Mouse (Mus musculus) bone marrow macrophage, adult 2 months (primary cell): ENCODE results near the gene Cfap221. TPM values are rescaled to one million over a fixed set of nuclear protein-coding genes. Genes with fewer than 3 reads are reported as not detected.

ENCODE experiments used
- H3K27ac ChIP-seq: 2 replicates; pipeline ENCODE4 v1.5.1; 2012; ENCODE audit warnings: low read depth, low read length; ENCODE audit not compliant: insufficient read depth
- H3K4me1 ChIP-seq: 2 replicates; pipeline ENCODE4 v1.6.1; 2012; ENCODE audit warnings: low read length; ENCODE audit not compliant: control insufficient read depth, insufficient read depth
- H3K4me3 ChIP-seq: 2 replicates; pipeline ENCODE4 v1.5.1; 2012; ENCODE audit warnings: mild to moderate bottlenecking, low read length, moderate library complexity; ENCODE audit not compliant: insufficient read depth
- CTCF ChIP-seq: IDR thresholded peaks from 2 replicates; pipeline ENCODE4 v1.5.1; 2012; ENCODE audit warnings: low read depth, mild to moderate bottlenecking, low read length, moderate library complexity
- POLR2A ChIP-seq: IDR thresholded peaks from 2 replicates; pipeline ENCODE4 v1.6.1; 2012; ENCODE audit warnings: mild to moderate bottlenecking, low read depth, low read length, borderline replicate concordance
- polyA plus RNA-seq: library from polyadenylated mRNA; stranded (reverse); fragments of >200 nt; gene quantifications from 2 replicates; pipeline ENCODE4 v1.2.4, GENCODE M21; 2012; ENCODE audit not compliant: missing spikeins, insufficient read depth, insufficient read length

The Cfap221 gene
- polyA plus RNA-seq, 1 experiment = not detected

GRCm38 (mm10) chr1:119912953-119913814 is 83.8 kb downstream of the Cfap221 start, which contains the start of gene Tmem177:
TSS of gene Tmem177 (minus strand) at chr1:119913208.
- peak; percentile 69; the same call in 1 of the 2 replicates for TF ChIP-seq POLR2A
- no peak for TF ChIP-seq CTCF
- Histone ChIP-seq H3K4me1 (peaks cover 14% of the 10 kb centered on the region), H3K4me3 (peak within 1 kb of the TSS; percentile 89), H3K27ac (peak within 1 kb of the TSS; percentile 44)

DNA sequence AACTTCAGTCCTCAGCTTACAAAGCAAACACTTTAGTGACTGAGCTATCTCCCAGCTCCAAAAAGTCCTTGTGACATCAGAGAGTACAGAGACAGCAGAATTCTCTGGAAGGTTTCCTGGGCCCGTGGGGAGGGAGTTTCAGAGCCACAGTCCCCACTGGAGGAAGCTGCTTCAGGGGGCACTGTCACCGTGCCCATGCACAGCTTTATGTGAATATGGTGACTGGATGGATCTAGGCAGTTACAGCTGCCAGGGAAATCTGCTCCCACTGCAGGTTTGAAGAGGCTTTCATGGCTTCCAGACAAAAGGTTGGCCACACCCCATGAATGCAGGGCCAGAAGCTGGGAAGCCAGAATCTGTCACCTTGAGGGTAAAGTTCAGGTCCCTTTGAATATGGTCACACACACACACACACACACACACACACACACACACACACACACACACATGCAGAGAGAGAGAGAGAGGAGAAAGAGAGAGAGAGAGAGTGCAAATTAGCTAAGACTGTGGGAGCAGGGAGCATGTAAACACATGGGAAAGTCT is 89.8 kb downstream of the Cfap221 start:
- TF ChIP-seq CTCF (no peak), POLR2A (no peak)
- no peak overlapping the region for H3K27ac ChIP-seq
- H3K4me1 ChIP-seq = peaks cover 16% of the 10 kb centered on the region
- H3K4me3 ChIP-seq = no peak overlapping the region

DNA sequence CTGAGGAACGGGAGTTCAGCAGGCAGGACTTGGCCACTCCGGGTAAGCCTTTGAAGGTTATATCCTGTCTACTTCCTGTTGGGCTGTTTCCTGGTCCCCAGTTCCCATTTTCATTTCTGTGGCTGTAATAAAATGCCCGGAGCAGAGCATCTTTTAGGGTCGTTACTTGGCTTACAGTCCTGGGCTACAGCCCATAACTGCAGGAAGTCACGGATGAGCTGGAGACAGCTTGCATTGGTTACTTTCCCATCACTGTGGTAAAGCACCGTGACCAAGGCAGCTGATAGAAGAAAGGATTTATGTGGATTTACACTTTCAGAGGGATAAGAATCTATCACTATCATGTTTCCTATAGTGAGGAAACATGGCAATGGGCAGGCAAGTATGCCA is 93.8 kb downstream of the Cfap221 start:
- Histone ChIP-seq H3K27ac (no peak overlapping the region), H3K4me3 (no peak overlapping the region), H3K4me1 (peaks cover 9% of the 10 kb centered on the region)
- TF ChIP-seq POLR2A (no peak), CTCF (no peak)

DNA sequence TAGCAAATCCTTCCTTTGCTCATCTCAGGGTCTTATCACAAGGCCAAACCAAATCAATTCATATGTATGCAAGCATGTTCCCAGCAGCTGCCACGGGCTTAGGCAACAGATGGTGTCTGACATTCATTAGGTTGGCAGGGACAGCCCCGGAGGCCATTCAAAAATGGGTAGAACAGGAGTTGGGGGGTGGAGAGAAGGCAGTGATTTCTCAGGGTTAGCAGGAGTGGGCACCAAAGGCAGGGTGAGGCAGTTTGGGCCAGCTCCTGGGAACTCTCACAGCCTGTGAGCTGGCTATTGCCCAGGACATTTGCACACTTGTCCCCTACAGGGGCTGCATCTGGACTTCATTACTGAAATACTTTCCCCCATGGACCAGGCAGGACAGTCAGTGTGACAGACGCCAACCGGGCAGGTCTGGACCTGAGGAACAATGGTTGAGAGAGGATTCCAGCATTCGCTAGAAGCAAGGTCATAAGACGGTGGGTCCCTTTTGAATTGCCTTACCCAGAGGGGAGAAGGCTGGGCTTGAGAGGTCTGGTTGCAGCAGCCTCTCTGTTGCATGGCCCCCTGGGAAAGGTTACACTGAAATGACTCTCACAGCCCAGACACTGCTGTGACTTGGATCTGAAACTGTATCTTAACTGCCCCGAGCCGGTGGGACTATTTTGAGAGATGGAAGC is 94.3 kb downstream of the Cfap221 start:
- Histone ChIP-seq H3K4me1 (peaks cover 7% of the 10 kb centered on the region), H3K27ac (no peak overlapping the region), H3K4me3 (no peak overlapping the region)
- no peak for TF ChIP-seq POLR2A
- TF ChIP-seq CTCF = no peak

- TF ChIP-seq POLR2A (no peak), CTCF (no peak)
- H3K27ac ChIP-seq = no peak overlapping the region
Observed at GRCm38 (mm10) chr1:119899195-119900123, 97.6 kb downstream of the Cfap221 start.

GRCm38 (mm10) chr1:119894936-119895335 is 102.1 kb downstream of the Cfap221 start:
- Histone ChIP-seq H3K4me1 (peaks cover 11% of the 10 kb centered on the region), H3K27ac (no peak overlapping the region), H3K4me3 (no peak overlapping the region)
- no peak for TF ChIP-seq POLR2A
- peak; percentile 97 for TF ChIP-seq CTCF

More at GRCm38 (mm10) chr1:119899195-119900123, 97.6 kb downstream of the Cfap221 start:
- Histone ChIP-seq H3K4me3 (no peak overlapping the region), H3K4me1 (peaks cover 3% of the 10 kb centered on the region)

- Histone ChIP-seq H3K27ac (no peak overlapping the region), H3K4me3 (no peak overlapping the region), H3K4me1 (peaks cover 11% of the 10 kb centered on the region)
- no peak for TF ChIP-seq POLR2A
- no peak for TF ChIP-seq CTCF
Observed at GRCm38 (mm10) chr1:119893600-119893999, 103.4 kb downstream of the Cfap221 start.

DNA sequence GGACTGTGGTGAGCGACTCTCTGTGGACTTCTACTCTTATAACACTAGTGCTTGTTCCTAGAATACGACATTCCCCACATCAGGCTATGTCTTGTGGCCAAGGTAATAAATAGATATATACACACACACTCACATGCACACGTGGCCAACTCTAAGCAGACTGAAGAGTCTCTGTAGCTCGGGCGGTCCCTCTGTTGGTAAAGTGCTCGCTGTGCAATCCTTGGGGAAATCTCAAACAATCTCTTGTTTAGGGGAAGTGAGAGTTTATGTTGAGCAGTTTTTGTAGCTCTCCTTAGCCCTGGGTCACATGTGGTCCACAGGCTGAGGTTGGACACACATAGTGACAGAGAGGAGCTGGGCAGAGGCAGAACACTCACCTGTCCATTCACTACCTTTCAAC is 104.1 kb downstream of the Cfap221 start:
- no peak for TF ChIP-seq CTCF
- no peak for TF ChIP-seq POLR2A
- Histone ChIP-seq H3K4me3 (no peak overlapping the region), H3K27ac (peak overlapping the region; percentile 47; the same call in 1 of the 2 replicates), H3K4me1 (peaks cover 11% of the 10 kb centered on the region)

- peaks cover 11% of the 10 kb centered on the region for H3K4me1 ChIP-seq
- H3K27ac ChIP-seq = no peak overlapping the region
- no peak overlapping the region for H3K4me3 ChIP-seq
- TF ChIP-seq POLR2A (no peak), CTCF (no peak)
Observed at GRCm38 (mm10) chr1:119891865-119892264, 105.2 kb downstream of the Cfap221 start.
